Mouse (Mus musculus): Measurements from ENCODE around the gene Plekhs1. TPM values are rescaled to one million over a fixed set of nuclear protein-coding genes. Genes with fewer than 3 reads are reported as not detected.

The Plekhs1 gene
- polyA plus RNA-seq, 1 experiment, result 0.38 TPM

- Histone ChIP-seq H3K27ac (ENCODE audit: insufficient read depth, low read length) (no peak overlapping the region), H3K4me3 (ENCODE audit: insufficient read depth, low read length) (no peak overlapping the region), H3K4me1 (ENCODE audit: control insufficient read depth, insufficient read depth, low read length) (no peaks in the 10 kb centered on the region)
- no peak for TF ChIP-seq POLR2A (IDR thresholded peaks at IDR 0.05; ENCODE audit: extremely low read depth, insufficient read depth, low read length)
- TF ChIP-seq CTCF (IDR thresholded peaks at IDR 0.05; ENCODE audit: extremely low read depth, insufficient read depth, low read length), result no peak
These were observed 28.7 kb upstream of the Plekhs1 start for GRCm38 (mm10) chr19:56432706-56433105.

GRCm38 (mm10) chr19:56433581-56433980, 27.9 kb upstream of the Plekhs1 start:
- Histone ChIP-seq H3K27ac (ENCODE audit: insufficient read depth, low read length) (no peak overlapping the region), H3K4me3 (ENCODE audit: insufficient read depth, low read length) (no peak overlapping the region), H3K4me1 (ENCODE audit: control insufficient read depth, insufficient read depth, low read length) (0 out of 2 replicates have a peak, but pooled peaks cover under 1% of the 10 kb centered on the region)
- TF ChIP-seq POLR2A (IDR thresholded peaks at IDR 0.05; ENCODE audit: extremely low read depth, insufficient read depth, low read length) (no peak), CTCF (IDR thresholded peaks at IDR 0.05; ENCODE audit: extremely low read depth, insufficient read depth, low read length) (no peak)

GRCm38 (mm10) chr19:56436380-56436779, 25.1 kb upstream of the Plekhs1 start:
- H3K4me1 ChIP-seq (ENCODE audit: control insufficient read depth, insufficient read depth, low read length), result 0 out of 2 replicates have a peak, but pooled peaks cover 1% of the 10 kb centered on the region
- no peak overlapping the region for H3K4me3 ChIP-seq (ENCODE audit: insufficient read depth, low read length)
- no peak overlapping the region for H3K27ac ChIP-seq (ENCODE audit: insufficient read depth, low read length)
- TF ChIP-seq POLR2A (IDR thresholded peaks at IDR 0.05; ENCODE audit: extremely low read depth, insufficient read depth, low read length) (no peak), CTCF (IDR thresholded peaks at IDR 0.05; ENCODE audit: extremely low read depth, insufficient read depth, low read length) (no peak)

- H3K4me1 ChIP-seq (ENCODE audit: control insufficient read depth, insufficient read depth, low read length), result 0 out of 2 replicates have a peak, but pooled peaks cover 1% of the 10 kb centered on the region
- H3K4me3 ChIP-seq (ENCODE audit: insufficient read depth, low read length), result no peak overlapping the region
- no peak overlapping the region for H3K27ac ChIP-seq (ENCODE audit: insufficient read depth, low read length)
- no peak for TF ChIP-seq CTCF (IDR thresholded peaks at IDR 0.05; ENCODE audit: extremely low read depth, insufficient read depth, low read length)
- TF ChIP-seq POLR2A (IDR thresholded peaks at IDR 0.05; ENCODE audit: extremely low read depth, insufficient read depth, low read length), result no peak
These were observed 22.9 kb upstream of the Plekhs1 start for GRCm38 (mm10) chr19:56438357-56439071.

GRCm38 (mm10) chr19:56439072-56439434, 22.4 kb upstream of the Plekhs1 start:
- H3K27ac ChIP-seq (ENCODE audit: insufficient read depth, low read length), result no peak overlapping the region
- no peak for TF ChIP-seq CTCF (IDR thresholded peaks at IDR 0.05; ENCODE audit: extremely low read depth, insufficient read depth, low read length)
- no peak for TF ChIP-seq POLR2A (IDR thresholded peaks at IDR 0.05; ENCODE audit: extremely low read depth, insufficient read depth, low read length)
- H3K4me3 ChIP-seq (ENCODE audit: insufficient read depth, low read length), result no peak overlapping the region
- H3K4me1 ChIP-seq (ENCODE audit: control insufficient read depth, insufficient read depth, low read length), result 0 out of 2 replicates have a peak, but pooled peaks cover 1% of the 10 kb centered on the region

GRCm38 (mm10) chr19:56443445-56443844, 18.0 kb upstream of the Plekhs1 start:
- no peak for TF ChIP-seq POLR2A (IDR thresholded peaks at IDR 0.05; ENCODE audit: extremely low read depth, insufficient read depth, low read length)
- TF ChIP-seq CTCF (IDR thresholded peaks at IDR 0.05; ENCODE audit: extremely low read depth, insufficient read depth, low read length), result no peak
- H3K4me3 ChIP-seq (ENCODE audit: insufficient read depth, low read length), result no peak overlapping the region
- H3K27ac ChIP-seq (ENCODE audit: insufficient read depth, low read length), result no peak overlapping the region
- H3K4me1 ChIP-seq (ENCODE audit: control insufficient read depth, insufficient read depth, low read length), result peaks cover 3% of the 10 kb centered on the region

- Histone ChIP-seq H3K4me1 (ENCODE audit: control insufficient read depth, insufficient read depth, low read length) (peaks cover 8% of the 10 kb centered on the region), H3K27ac (ENCODE audit: insufficient read depth, low read length) (no peak overlapping the region), H3K4me3 (ENCODE audit: insufficient read depth, low read length) (no peak overlapping the region)
- TF ChIP-seq CTCF (IDR thresholded peaks at IDR 0.05; ENCODE audit: extremely low read depth, insufficient read depth, low read length) (no peak), POLR2A (IDR thresholded peaks at IDR 0.05; ENCODE audit: extremely low read depth, insufficient read depth, low read length) (no peak)
These were observed 12.7 kb upstream of the Plekhs1 start for GRCm38 (mm10) chr19:56448784-56449183.

GRCm38 (mm10) chr19:56449537-56449936, 11.9 kb upstream of the Plekhs1 start:
- Histone ChIP-seq H3K4me1 (ENCODE audit: control insufficient read depth, insufficient read depth, low read length) (peaks cover 8% of the 10 kb centered on the region), H3K4me3 (ENCODE audit: insufficient read depth, low read length) (no peak overlapping the region), H3K27ac (ENCODE audit: insufficient read depth, low read length) (0 out of 2 replicates have a peak overlapping the region, but pooled peaks have one; percentile 6)
- TF ChIP-seq POLR2A (IDR thresholded peaks at IDR 0.05; ENCODE audit: extremely low read depth, insufficient read depth, low read length) (no peak), CTCF (IDR thresholded peaks at IDR 0.05; ENCODE audit: extremely low read depth, insufficient read depth, low read length) (no peak)

- Histone ChIP-seq H3K4me1 (ENCODE audit: control insufficient read depth, insufficient read depth, low read length) (peaks cover 6% of the 10 kb centered on the region), H3K27ac (ENCODE audit: insufficient read depth, low read length) (peak overlapping the region; percentile 27; the same call in 1 of the 2 replicates), H3K4me3 (ENCODE audit: insufficient read depth, low read length) (no peak overlapping the region)
- TF ChIP-seq CTCF (IDR thresholded peaks at IDR 0.05; ENCODE audit: extremely low read depth, insufficient read depth, low read length) (no peak), POLR2A (IDR thresholded peaks at IDR 0.05; ENCODE audit: extremely low read depth, insufficient read depth, low read length) (no peak)
These were observed 10.5 kb upstream of the Plekhs1 start for GRCm38 (mm10) chr19:56450892-56451291.

GRCm38 (mm10) chr19:56451867-56452266, 9.6 kb upstream of the Plekhs1 start:
- TF ChIP-seq POLR2A (IDR thresholded peaks at IDR 0.05; ENCODE audit: extremely low read depth, insufficient read depth, low read length) (no peak), CTCF (IDR thresholded peaks at IDR 0.05; ENCODE audit: extremely low read depth, insufficient read depth, low read length) (no peak)
- Histone ChIP-seq H3K27ac (ENCODE audit: insufficient read depth, low read length) (peak overlapping the region; percentile 68; the same call in 1 of the 2 replicates), H3K4me3 (ENCODE audit: insufficient read depth, low read length) (no peak overlapping the region), H3K4me1 (ENCODE audit: control insufficient read depth, insufficient read depth, low read length) (peaks cover 6% of the 10 kb centered on the region)
